Mouse (Mus musculus): Measurements from ENCODE around the gene Krt90.

DNA sequence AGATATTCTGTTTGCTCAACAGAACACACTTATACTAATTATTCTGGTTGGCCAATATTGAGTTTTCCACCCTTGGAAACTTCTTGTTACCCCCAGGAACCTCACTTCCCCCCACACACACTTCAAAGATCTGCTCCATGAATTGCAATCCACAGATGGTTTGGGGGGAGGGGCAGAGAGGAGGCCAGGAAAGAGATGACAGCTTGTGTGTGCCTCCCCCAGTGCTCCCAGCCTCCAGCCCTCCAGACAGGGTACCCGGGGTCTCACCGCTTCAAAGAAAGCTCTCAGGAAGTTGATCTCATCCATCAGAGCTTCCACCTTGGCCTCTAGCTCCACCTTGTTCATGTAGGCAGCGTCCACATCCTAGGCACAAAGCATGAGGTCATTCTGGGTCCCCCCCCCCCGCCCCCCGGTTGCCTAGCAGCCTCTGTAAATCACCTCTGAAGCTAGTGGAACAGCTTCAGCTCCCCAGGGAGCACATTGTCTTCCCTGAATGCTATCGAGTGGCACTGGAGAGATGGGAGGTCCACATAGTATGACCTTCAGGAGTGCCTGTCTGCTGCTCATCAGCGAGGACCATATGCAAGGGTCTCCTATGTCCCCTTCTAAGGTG lies 4.6 kb downstream of the Krt90 start:
- TF ChIP-seq POLR2A (IDR thresholded peaks at IDR 0.05; ENCODE audit: low read depth, low read length): no peak
- TF ChIP-seq CTCF (conservative IDR thresholded peaks at IDR 0.05; ENCODE audit: insufficient read depth, insufficient read length, low read depth, low read length): no peak

Measured in kidney, adult 2 months (tissue).